Mouse (Mus musculus) hindbrain, embryonic 11.5 days (tissue): ENCODE measurements around the gene Entpd8. TPM values are rescaled to one million over a fixed set of nuclear protein-coding genes. Genes with fewer than 3 reads are reported as not detected.

Source experiments
- polyA plus RNA-seq: library from polyadenylated mRNA; unstranded; fragments of >200 nt; fragmentation: Nextera tagmentation; extraction: Ambion mirVana; gene quantifications from 2 replicates; pipeline ENCODE4 v1.2.1, GENCODE M21; 2014

Entpd8 gene
- polyA plus RNA-seq, 1 experiment from 2014 or later = not detected

Other genes starting within 250 kb of the Entpd8 start
- 98.0 and 113 TPM in 2 replicates for gene Ehmt1, start 160.7 kb upstream of the Entpd8 start, polyA plus RNA-seq
- 14.4 and 14.7 TPM in 2 replicates for gene Arrdc1, start 145.1 kb upstream of the Entpd8 start, polyA plus RNA-seq
- 16.8 and 30.6 TPM in 2 replicates for gene Zmynd19, start 130.5 kb upstream of the Entpd8 start, polyA plus RNA-seq
- gene Dph7, start 117.9 kb upstream of the Entpd8 start, polyA plus RNA-seq = 30.4 and 30.7 TPM in 2 replicates
- gene Mrpl41, start 105.2 kb upstream of the Entpd8 start, polyA plus RNA-seq = 165 and 167 TPM in 2 replicates
- 2.9 TPM in 2 replicates for gene Pnpla7, start 104.3 kb upstream of the Entpd8 start, polyA plus RNA-seq
- gene Nsmf, start 25.9 kb upstream of the Entpd8 start, polyA plus RNA-seq = 37.6 and 51.1 TPM in 2 replicates
- gene Noxa1, start 14.8 kb downstream of the Entpd8 start, polyA plus RNA-seq = not detected in 2 replicates
- 44.6 and 60.5 TPM in 2 replicates for gene Nrarp, start 100.5 kb downstream of the Entpd8 start, polyA plus RNA-seq
- 0.94 and 2.4 TPM in 2 replicates for gene Tor4a, start 116.6 kb downstream of the Entpd8 start, polyA plus RNA-seq
- 89.6 and 93.7 TPM in 2 replicates for gene Nelfb, start 131.2 kb downstream of the Entpd8 start, polyA plus RNA-seq
- not detected in 2 replicates for gene Stpg3, start 134.3 kb downstream of the Entpd8 start, polyA plus RNA-seq
- not detected in 2 replicates for gene Fam166a, start 138.4 kb downstream of the Entpd8 start, polyA plus RNA-seq
- 519 and 526 TPM in 2 replicates for gene Tubb4b, start 144.4 kb downstream of the Entpd8 start, polyA plus RNA-seq
- gene Slc34a3, start 154.1 kb downstream of the Entpd8 start, polyA plus RNA-seq = not detected in 2 replicates
- not detected in 2 replicates for gene Rnf224, start 156.5 kb downstream of the Entpd8 start, polyA plus RNA-seq
- gene Rnf208, start 162.0 kb downstream of the Entpd8 start, polyA plus RNA-seq = 21.7 and 23.9 TPM in 2 replicates
- not detected in 2 replicates for gene Cysrt1, start 162.1 kb downstream of the Entpd8 start, polyA plus RNA-seq
- gene AL732309.1, start 166.6 kb downstream of the Entpd8 start, polyA plus RNA-seq = 4.3 and 4.9 TPM in 2 replicates
- 12.2 and 14.6 TPM in 2 replicates for gene Tmem203, start 175.1 kb downstream of the Entpd8 start, polyA plus RNA-seq
- 4.0 and 4.5 TPM in 2 replicates for gene Tprn, start 182.3 kb downstream of the Entpd8 start, polyA plus RNA-seq
- 244 and 248 TPM in 2 replicates for gene Ssna1, start 192.1 kb downstream of the Entpd8 start, polyA plus RNA-seq
- 107 and 110 TPM in 2 replicates for gene Anapc2, start 192.2 kb downstream of the Entpd8 start, polyA plus RNA-seq
- gene Tmem210, start 207.8 kb downstream of the Entpd8 start, polyA plus RNA-seq = not detected in 2 replicates
- not detected in 2 replicates for gene Lrrc26, start 209.6 kb downstream of the Entpd8 start, polyA plus RNA-seq
- gene Grin1, start 238.9 kb downstream of the Entpd8 start, polyA plus RNA-seq = 3.6 and 3.9 TPM in 2 replicates